ENCODE assay signal across 20 mouse cellular contexts in genomic region chr3:95639694-95640093, GRCm38 (mm10). TPM values are rescaled to one million over a fixed set of nuclear protein-coding genes. Genes with fewer than 3 reads are reported as not detected.
A peak's percentile ranks its signal among the peaks of the same experiment; 100 is the strongest.
DNase-seq lines count a peak whose midpoint lies in the region; ATAC-seq and TF ChIP-seq lines count a peak whose summit lies in the region.
"Had no signal": no experiment of that assay in that cellular context is flagged by ENCODE, and none has a peak within 500 bp of the region (broad histone marks: within the 10 kb centered on the region; RNA-seq: fewer than 3 reads in every experiment).

No protein-coding gene starts in this region.

- no peak for TF ChIP-seq EP300 in liver, embryonic 14.5 days (IDR thresholded peaks at IDR 0.05; ENCODE audit: low read depth)

- peaks cover 23 to 27% of the 10 kb centered on the region in 2 experiments for H3K4me1 ChIP-seq in liver, embryonic 14.5 days (replicated peaks; ENCODE audit: control insufficient read depth in 2 of 2, insufficient read depth in 2 of 2, low read length in 1 of 2)
- H3K4me1 ChIP-seq in E14TG2a.4 (replicated peaks; ENCODE audit: low read depth, low read length) = peaks cover 99% of the 10 kb centered on the region
- no peaks in the 10 kb centered on the region for H3K4me1 ChIP-seq in forebrain, embryonic 13.5 days
- H3K4me1 ChIP-seq: embryonic facial prominence, embryonic 15.5 days; forebrain, embryonic 12.5 days; midbrain, embryonic 10.5 days had no signal

- H3K4me3 ChIP-seq in gastrocnemius, adult 2 months = no peak overlapping the region
- no peak overlapping the region for H3K4me3 ChIP-seq in liver, embryonic 14.5 days (ENCODE audit: insufficient read depth in 1 of 2, low read depth in 2 of 2, low read length in 2 of 2)
- H3K4me3 ChIP-seq in E14TG2a.4 (replicated peaks; ENCODE audit: low read length) = no peak overlapping the region; the same call in 1 of the 2 replicates
- H3K4me3 ChIP-seq in forebrain, embryonic 13.5 days = no peak overlapping the region
- H3K4me3 ChIP-seq: embryonic facial prominence, embryonic 15.5 days; forebrain, embryonic 12.5 days; midbrain, embryonic 10.5 days; myocyte had no signal

- ATAC-seq in liver, embryonic 14.5 days (ENCODE audit: insufficient read depth) = no peak
- ATAC-seq in forebrain, embryonic 13.5 days = no peak
- ATAC-seq: hindbrain, postnatal 0 days had no signal

- WGBS in liver, embryonic 14.5 days (ENCODE audit: insufficient replicate concordance) = 65% methylated on average over 1 of the region's 1 CpGs
- 100% methylated on average over 1 of the region's 1 CpGs for WGBS in forebrain, embryonic 13.5 days

- TF ChIP-seq CTCF in gastrocnemius, adult 2 months (IDR thresholded peaks at IDR 0.05) = peak; percentile 42
- peak; percentile 44 for TF ChIP-seq CTCF in liver, embryonic 14.5 days (IDR thresholded peaks at IDR 0.05; ENCODE audit: low read depth)
- TF ChIP-seq CTCF in E14TG2a.4 (conservative IDR thresholded peaks at IDR 0.05; ENCODE audit: low read length) = peak; percentile 22

- no peaks in the 10 kb centered on the region for H3K9me3 ChIP-seq in liver, embryonic 14.5 days (ENCODE audit: control insufficient read depth, low read length)
- no peaks in the 10 kb centered on the region for H3K9me3 ChIP-seq in E14TG2a.4 (ENCODE audit: low read length)
- no peaks in the 10 kb centered on the region for H3K9me3 ChIP-seq in forebrain, embryonic 13.5 days (replicated peaks)
- H3K9me3 ChIP-seq: embryonic facial prominence, embryonic 15.5 days; forebrain, embryonic 12.5 days; midbrain, embryonic 10.5 days had no signal

- DNase-seq in gastrocnemius, adult 2 months = no peak
- no peak for DNase-seq in gastrocnemius, postnatal 14 days
- DNase-seq in liver, embryonic 14.5 days (ENCODE audit: low read depth in 3 of 3, low spot score in 3 of 3) = no peak
- DNase-seq in liver (no peak), ZHBTc4 (ENCODE audit: low read depth, low spot score) (peak; percentile 45)
- no peak for DNase-seq in urinary bladder, adult 18-20 months (ENCODE audit: low spot score in 2 of 2)
- DNase-seq: cerebellum, adult 9-10 months; gastrocnemius, postnatal 10 days; heart, postnatal 4 days; kidney, adult 9 months; lung, postnatal 36 days; spleen, adult 18-20 months had no signal

- no peak overlapping the region for H3K4me2 ChIP-seq in liver, embryonic 14.5 days (ENCODE audit: low read depth)
- H3K4me2 ChIP-seq in forebrain, embryonic 13.5 days = no peak overlapping the region
- H3K4me2 ChIP-seq: embryonic facial prominence, embryonic 15.5 days; forebrain, embryonic 12.5 days; heart, embryonic 11.5 days had no signal

- intact Hi-C loops in gastrocnemius, adult 2 months (cut with DNase I) = no loop called here
- intact Hi-C loops in gastrocnemius, postnatal 14 days (cut with DNase I; ENCODE audit: low total_unique reads) = loop anchor here (10.0 kb wide), 1 partner anchor 135 kb away; no protein-coding TSS in a partner anchor

- no peak overlapping the region for H3K9ac ChIP-seq in liver, embryonic 14.5 days (replicated peaks)
- no peak overlapping the region for H3K9ac ChIP-seq in forebrain, embryonic 13.5 days
- H3K9ac ChIP-seq: embryonic facial prominence, embryonic 15.5 days; forebrain, embryonic 12.5 days had no signal

- no peaks in the 10 kb centered on the region for H3K27me3 ChIP-seq in liver, embryonic 14.5 days (ENCODE audit: control insufficient read depth, insufficient read depth, low read length)
- H3K27me3 ChIP-seq in E14TG2a.4 (ENCODE audit: insufficient read depth, low read length) = no peaks in the 10 kb centered on the region
- H3K27me3 ChIP-seq in forebrain, embryonic 13.5 days = no peaks in the 10 kb centered on the region
- H3K27me3 ChIP-seq: embryonic facial prominence, embryonic 15.5 days; forebrain, embryonic 12.5 days had no signal

- H3K27ac ChIP-seq in gastrocnemius, adult 2 months = no peak overlapping the region
- no peak overlapping the region for H3K27ac ChIP-seq in liver, embryonic 14.5 days
- no peak overlapping the region for H3K27ac ChIP-seq in forebrain, embryonic 13.5 days
- H3K27ac ChIP-seq: embryonic facial prominence, embryonic 15.5 days; forebrain, embryonic 12.5 days; hindbrain, postnatal 0 days; midbrain, embryonic 10.5 days had no signal

- peaks cover 18% of the 10 kb centered on the region for H3K36me3 ChIP-seq in liver, embryonic 14.5 days (replicated peaks; ENCODE audit: control insufficient read depth, insufficient read depth, low read depth)
- H3K36me3 ChIP-seq in E14TG2a.4 (ENCODE audit: insufficient read depth, low read length) = peaks cover 43% of the 10 kb centered on the region
- peaks cover 70% of the 10 kb centered on the region for H3K36me3 ChIP-seq in forebrain, embryonic 13.5 days (ENCODE audit: poor library complexity, severe bottlenecking)

RNA-seq across cellular contexts. Expression of gene Ensa, which starts 14.9 kb away (rescaled TPM):
- 100 to 1,000 TPM in 1 of 2 experiments, 10 to 100 TPM in 1; 97.2 to 102 TPM for total RNA-seq in gastrocnemius, adult 2 months (2021)
- 10 to 100 TPM; 78.4 to 79.8 TPM for total RNA-seq in gastrocnemius, postnatal 14 days (2021)
- polyA plus RNA-seq in liver, embryonic 14.5 days (2012; rRNA removed) = 10.2 and 14.9 TPM in 2 replicates
- 26.8 and 27.1 TPM in 2 replicates for polyA plus RNA-seq in liver, embryonic 14.5 days (2014; fragmentation: Nextera tagmentation; extraction: Ambion mirVana)
- polyA plus RNA-seq in forebrain, embryonic 13.5 days (2015; fragmentation: Nextera tagmentation; extraction: Ambion mirVana) = 98.1 and 108 TPM in 2 replicates

RNA-seq across cellular contexts. Expression of gene Mcl1, which starts 18.9 kb away (rescaled TPM):
- 100 to 1,000 TPM; 110 to 123 TPM for total RNA-seq in gastrocnemius, adult 2 months (2021)
- 100 to 1,000 TPM in 1 of 2 experiments, 10 to 100 TPM in 1; 98.8 to 124 TPM for total RNA-seq in gastrocnemius, postnatal 14 days (2021)
- polyA plus RNA-seq in liver, embryonic 14.5 days (2012; rRNA removed) = 26.6 and 34.6 TPM in 2 replicates
- 39.2 and 45.0 TPM in 2 replicates for polyA plus RNA-seq in liver, embryonic 14.5 days (2014; fragmentation: Nextera tagmentation; extraction: Ambion mirVana)
- polyA plus RNA-seq in forebrain, embryonic 13.5 days (2015; fragmentation: Nextera tagmentation; extraction: Ambion mirVana) = 40.3 and 44.0 TPM in 2 replicates

RNA-seq across cellular contexts. Expression of gene Adamtsl4, which starts 48.0 kb away (rescaled TPM):
- total RNA-seq in gastrocnemius, adult 2 months (2021) = 10 to 100 TPM; 17.2 to 32.0 TPM
- total RNA-seq in gastrocnemius, postnatal 14 days (2021) = 10 to 100 TPM; 27.1 to 50.8 TPM
- polyA plus RNA-seq in liver, embryonic 14.5 days (2012; rRNA removed) = 0.12 and 0.43 TPM in 2 replicates
- polyA plus RNA-seq in liver, embryonic 14.5 days (2014; fragmentation: Nextera tagmentation; extraction: Ambion mirVana) = 0.17 and 0.47 TPM in 2 replicates
- polyA plus RNA-seq in forebrain, embryonic 13.5 days (2015; fragmentation: Nextera tagmentation; extraction: Ambion mirVana) = 0.53 and 0.80 TPM in 2 replicates

RNA-seq across cellular contexts. Expression of gene Golph3l, which starts 51.0 kb away (rescaled TPM):
- 10 to 100 TPM; 10.8 to 13.5 TPM for total RNA-seq in gastrocnemius, adult 2 months (2021)
- 10 to 100 TPM; 13.6 to 14.5 TPM for total RNA-seq in gastrocnemius, postnatal 14 days (2021)
- 10.9 and 17.1 TPM in 2 replicates for polyA plus RNA-seq in liver, embryonic 14.5 days (2012; rRNA removed)
- 32.6 and 38.5 TPM in 2 replicates for polyA plus RNA-seq in liver, embryonic 14.5 days (2014; fragmentation: Nextera tagmentation; extraction: Ambion mirVana)
- 35.6 and 36.6 TPM in 2 replicates for polyA plus RNA-seq in forebrain, embryonic 13.5 days (2015; fragmentation: Nextera tagmentation; extraction: Ambion mirVana)
